Mouse (Mus musculus) heart, postnatal 14 days (tissue): ENCODE results near the gene Gm10160. TPM values are rescaled to one million over a fixed set of nuclear protein-coding genes. Genes with fewer than 3 reads are reported as not detected.

ENCODE experiments used
- DNase-seq, 2 experiments: peaks; one replicate each; pipeline ENCODE4 v3.0.0; 2021 to 2022
- intact Hi-C: fragments of 180-260 bp; cut with DNase I; formaldehyde crosslinking; loops from one replicate; pipeline ENCODE4 v1.15.1; 2025
- long read RNA-seq, 2 experiments: library from polyadenylated mRNA; stranded (forward); transcript quantifications; one replicate each; pipeline ENCODE4 v2.0.0; 2021
- total RNA-seq, 2 experiments: library from RNA; stranded (reverse); gene quantifications; 2 replicates each; pipeline ENCODE4 v1.2.3; 2021

The Gm10160 gene
- total RNA-seq: not detected
- long read RNA-seq, experiment 1: 0 reads
- long read RNA-seq, experiment 2: 0 reads

DNA sequence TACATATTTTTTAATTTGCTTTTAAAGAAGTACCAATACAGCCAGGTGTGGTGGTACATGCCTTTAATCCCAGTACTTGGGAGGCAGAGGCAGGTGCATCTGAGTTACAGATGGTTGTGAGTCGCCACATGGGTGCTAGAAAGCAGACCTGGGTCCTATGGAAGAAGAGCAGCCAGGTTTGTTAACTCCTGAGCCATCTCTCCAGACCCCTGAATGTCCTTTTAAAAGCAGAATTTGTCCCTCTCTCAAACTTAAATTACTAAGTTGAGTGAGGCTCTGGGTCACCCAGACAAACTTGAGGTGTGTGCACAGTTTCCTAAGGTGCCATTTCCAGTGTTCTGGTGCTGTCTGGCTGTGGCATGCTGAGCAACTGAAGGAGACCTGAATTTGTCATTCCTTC, at the start of gene Gm10160:
Gene Gm10160, minus strand, starts transcription at position 101 of the 400 bp plus-strand sequence.
- no peak for DNase-seq
- intact Hi-C loops: no loop called here

DNA sequence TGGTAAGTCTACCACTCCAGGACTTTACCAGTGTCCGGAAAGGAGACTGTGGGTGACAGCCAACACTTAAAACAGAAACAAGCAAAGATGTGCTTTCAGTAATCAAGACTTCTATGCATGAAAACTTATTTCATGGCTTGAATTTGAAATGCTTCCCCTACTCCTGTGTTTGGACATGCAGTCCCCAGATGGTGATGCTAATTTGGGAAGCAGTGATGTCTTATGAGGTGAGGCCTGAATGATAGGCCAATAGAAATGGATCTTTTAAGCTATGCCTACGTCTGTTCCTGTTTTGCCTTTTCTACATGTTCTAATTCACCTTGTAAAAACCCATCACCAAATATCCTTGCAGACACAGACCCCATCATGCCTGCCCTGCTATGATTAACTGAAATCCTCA, 49.3 kb upstream of the Gm10160 start:
- intact Hi-C loops: no loop called here
- DNase-seq: no peak

DNA sequence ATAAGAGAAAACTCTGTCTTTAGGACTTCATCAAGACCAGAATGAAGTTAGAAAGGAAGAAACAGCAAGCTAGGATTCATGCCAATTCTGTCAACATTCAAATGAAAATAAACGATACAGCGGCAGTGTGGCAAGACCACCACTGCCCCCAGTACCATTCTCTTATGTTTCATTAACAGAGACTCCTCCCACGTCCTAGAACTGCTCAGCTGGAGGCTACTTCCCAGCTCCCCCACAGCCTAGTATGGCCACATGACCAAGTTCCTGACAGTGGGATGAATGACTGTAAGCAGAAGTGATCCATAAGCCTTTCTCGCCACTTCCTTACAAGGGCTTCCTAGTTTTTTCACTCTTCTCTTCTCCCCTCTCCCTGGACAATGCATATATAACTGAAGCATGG, 48.5 kb upstream of the Gm10160 start:
- DNase-seq: no peak
- intact Hi-C loops: no loop called here

DNA sequence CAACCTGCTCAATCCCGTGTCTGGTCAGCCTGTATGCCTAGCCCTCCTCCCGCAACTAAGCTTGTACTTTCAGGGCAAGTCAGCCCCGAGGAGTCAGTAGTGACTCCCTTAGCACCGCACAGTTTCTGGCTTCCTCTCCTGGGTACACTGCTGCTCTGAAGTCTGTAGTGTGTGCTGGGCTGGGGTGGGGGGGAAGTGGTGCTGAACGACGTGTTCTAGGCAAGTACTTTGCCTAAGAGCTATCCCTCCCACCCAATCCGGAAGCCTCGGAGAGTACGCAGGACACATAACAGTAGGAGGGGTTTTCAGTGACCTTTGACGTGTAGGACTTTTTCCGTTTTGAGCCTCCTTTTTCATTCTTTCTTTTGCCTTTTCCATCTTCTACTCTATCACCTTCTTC, 43.8 kb upstream of the Gm10160 start:
- no peak for DNase-seq
- intact Hi-C loops: no loop called here

DNA sequence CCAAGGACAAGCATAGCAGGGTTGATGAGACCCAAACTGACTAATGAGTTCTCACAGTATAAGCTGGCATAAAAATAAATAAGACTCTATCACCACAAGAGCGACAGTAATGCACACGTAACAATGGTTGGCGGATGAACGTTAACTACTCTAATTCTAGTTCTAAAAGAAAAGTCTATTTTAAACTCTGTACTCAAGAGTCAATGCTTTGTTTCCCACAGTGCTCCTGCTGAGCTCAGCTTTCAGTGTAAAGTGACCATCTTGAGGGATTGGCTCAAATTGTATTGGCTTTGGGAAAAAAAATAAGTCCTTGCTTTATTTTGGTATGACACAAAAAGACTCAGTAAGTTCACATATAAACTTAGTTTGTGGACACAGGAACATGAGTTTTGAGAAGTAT, 29.5 kb upstream of the Gm10160 start:
- no peak for DNase-seq
- intact Hi-C loops: no loop called here

DNA sequence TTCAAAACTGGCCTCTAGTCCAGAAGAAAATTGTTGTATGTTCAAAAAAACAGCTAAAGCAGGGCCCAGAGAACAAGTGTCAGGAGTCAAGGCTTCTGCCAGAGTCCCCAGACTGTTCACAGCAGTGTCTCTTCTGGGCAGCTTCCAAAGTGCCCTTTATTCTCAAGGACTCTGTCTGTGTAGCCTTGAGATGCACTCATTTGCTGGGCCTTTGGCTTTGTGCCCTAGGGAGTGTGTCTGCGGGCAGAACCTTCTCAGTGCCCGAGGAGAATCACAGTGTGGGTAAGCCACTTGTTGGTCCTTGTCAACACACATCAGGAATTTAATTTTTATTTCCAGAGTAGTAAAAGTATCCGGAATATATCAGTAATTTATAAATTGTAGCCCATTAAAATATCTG, 26.0 kb upstream of the Gm10160 start:
- no peak for DNase-seq
- intact Hi-C loops: no loop called here

DNA sequence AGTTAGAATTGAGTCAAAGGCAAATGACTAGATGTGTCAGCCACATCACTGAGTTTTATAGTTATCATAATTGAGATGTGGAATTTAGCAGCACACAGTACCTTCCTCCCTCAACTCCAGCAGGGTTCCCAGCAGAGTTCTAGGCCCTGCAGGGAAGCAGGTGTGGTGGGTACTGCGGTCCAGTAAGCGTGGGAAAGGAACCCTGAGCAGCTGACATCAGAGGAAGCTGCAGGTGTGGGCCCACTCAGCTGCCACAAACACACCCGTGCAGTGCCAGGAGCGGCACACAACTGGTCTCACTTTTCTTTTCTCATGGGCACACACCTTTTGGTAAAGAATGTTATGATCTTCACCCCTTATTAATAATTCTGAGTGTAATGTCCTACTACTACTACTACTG, 25.2 kb upstream of the Gm10160 start:
- intact Hi-C loops: no loop called here
- DNase-seq: no peak

DNA sequence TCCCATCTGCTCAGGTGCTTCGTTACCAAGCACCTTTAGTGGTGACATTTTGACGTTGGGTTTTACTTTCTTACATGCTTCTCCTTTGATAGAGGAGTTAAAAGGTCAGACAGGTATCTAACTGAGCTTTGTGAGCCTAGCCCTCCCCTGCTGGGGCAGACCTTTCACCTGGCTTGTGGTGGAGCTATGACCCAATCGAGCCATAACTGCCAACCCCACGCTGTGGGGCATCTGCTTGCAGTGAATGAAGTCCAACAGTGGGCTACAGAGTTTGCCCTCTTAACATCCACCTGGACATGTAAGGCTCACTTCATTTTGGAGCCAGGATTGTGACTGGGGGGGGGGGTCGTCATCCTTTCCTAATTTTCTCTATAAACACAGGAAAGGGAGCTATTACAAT, 24.7 kb upstream of the Gm10160 start:
- intact Hi-C loops: no loop called here
- DNase-seq: no peak

DNA sequence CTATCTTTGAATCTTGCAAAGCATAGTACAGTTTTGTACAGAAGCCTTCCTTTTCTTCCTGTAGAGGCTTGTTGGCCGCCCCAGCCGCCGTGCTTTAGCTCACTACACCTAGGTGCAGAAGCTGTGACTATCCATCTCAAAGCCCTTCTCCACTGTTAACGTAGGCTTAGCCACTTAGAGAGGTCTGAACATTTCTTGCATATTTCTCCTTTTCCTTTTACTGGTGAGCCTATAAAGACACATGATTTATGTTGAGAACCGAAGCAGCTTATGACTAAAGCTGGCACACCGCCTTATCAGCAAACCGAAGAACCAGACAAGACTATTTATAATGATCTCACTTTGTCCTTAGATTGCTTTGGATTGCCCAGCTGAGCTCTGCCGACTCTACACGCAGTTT, 19.8 kb upstream of the Gm10160 start:
- intact Hi-C loops: no loop called here
- no peak for DNase-seq

DNA sequence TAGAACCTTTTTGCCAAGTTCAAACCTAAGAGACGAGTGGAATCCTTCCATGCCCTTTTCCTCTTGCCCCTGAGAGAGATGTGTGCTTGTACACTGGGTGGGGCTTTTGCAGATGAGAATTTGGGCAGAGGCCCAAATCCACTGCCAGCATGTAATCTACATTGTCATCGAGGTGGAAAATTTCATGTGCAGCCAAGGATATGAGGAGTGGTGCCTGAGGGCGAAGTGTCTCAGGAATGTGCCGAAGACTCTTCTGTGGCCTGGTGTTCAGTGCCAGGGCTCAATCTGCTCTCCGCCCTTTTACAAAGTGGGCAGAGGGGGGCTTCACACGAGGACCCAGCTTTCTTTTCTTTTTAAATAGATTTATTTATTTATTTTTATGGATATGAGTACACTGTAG, 19.0 kb upstream of the Gm10160 start:
- intact Hi-C loops: no loop called here
- DNase-seq: no peak

DNA sequence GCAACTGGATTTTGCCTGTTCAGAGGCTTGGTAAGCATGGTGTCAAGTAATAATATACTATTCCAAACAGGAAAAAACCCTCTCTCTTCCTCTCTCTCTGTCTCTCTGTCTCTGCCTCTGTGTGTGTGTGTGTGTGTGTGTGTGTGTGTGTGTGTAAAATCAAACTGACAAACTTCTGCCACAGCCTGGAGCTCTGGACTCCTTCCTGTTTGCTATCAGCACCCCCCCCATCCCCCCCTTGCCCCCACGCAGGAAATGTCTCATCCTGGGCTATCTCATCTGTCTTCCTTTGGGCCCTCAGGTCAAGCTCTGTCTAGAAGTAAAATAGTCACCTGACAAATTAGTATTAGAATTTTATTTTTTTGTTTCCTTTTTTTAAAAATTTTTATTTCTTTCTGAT, 18.2 kb upstream of the Gm10160 start:
- intact Hi-C loops: no loop called here
- no peak for DNase-seq

DNA sequence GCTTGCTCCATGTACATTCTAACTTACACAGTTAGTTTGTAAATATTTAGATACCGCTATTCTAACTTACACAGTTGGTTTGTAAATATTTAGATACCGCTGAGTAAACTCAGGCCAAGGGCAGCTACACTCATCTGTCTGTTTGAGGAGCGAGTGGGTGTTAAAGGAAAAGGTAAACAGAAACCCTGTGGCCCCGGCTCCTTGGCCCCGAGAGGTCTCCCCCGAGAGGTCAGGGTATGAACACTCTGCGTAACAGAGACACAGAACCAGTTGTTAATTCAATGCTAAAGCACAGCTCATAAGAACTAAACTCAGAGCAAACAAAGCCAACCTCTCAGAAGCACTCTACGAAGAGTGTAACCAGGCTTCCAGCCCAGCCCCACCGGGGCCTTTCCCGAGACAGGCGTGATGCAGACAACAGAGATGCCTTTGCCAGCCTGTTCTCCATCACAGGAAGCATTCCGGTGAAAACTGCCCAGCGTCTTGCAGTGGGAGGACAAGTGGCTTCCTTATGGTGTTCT, 17.0 kb upstream of the Gm10160 start:
- intact Hi-C loops: no loop called here

DNA sequence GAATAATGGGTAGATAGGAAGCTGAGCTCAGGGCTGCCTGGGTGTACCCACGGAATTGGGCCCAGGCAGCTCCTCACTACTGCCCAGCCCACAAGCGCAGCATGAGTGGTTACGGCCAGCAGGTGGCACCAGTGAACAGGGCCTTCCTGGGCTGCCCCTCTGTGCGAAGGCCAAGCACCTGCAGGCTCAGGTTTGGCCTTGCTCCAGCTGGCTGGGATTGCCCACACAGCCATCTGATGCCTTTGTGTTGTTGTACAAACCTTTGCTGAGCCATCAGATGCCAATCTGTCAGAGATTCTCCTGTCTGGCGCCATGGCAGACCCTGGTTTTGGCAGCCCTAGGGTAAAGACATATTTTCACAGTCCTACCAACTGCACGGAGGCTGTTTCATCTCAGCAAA, 12.6 kb upstream of the Gm10160 start:
- peak; percentile 73 to 82 for DNase-seq
- intact Hi-C loops: loop anchor here (5.0 kb wide), 4 partner anchors 64 to 249 kb away; partner anchors contain the start of genes 3110040N11Rik and Hdgfl3

More for the DNA sequence above, 17.0 kb upstream of the Gm10160 start:
- no peak for DNase-seq

DNA sequence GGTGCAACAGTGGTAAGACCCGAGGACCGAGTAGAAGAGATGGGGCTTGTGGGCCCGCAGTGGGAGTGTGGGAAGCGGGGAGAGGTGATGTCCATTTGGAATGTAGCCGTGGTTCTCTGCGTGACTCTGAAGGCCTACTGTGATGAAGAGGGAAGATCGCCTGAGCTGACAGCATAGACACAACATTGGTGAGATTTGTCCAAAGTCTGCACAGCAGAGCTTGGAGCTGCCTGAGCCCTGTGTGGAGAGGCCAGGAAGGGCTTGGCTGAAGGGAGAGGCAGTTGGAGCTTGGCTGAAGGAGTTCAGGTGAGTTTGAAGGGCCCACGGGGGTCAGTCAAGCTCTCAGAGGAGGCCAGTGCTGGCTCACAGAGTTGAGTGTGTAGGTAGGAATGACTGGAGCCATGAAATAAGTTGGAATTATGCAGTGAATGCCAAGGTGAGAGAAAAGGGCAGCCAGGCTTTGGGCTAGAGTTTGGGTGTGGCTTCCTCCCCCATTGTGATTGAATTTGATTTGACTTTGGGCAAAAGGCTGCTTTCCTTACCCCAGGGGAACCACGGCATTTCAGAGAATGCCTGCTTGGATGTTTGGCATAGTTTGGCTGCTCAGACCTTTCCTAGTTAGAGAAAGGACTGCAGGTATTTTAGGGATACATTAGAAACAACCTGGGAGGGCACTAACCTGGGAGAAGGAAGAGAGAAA, 11.8 kb upstream of the Gm10160 start:
- DNase-seq: no peak
- intact Hi-C loops: loop anchor here (5.0 kb wide), 4 partner anchors 65 to 250 kb away; partner anchors contain the start of genes 3110040N11Rik and Hdgfl3

DNA sequence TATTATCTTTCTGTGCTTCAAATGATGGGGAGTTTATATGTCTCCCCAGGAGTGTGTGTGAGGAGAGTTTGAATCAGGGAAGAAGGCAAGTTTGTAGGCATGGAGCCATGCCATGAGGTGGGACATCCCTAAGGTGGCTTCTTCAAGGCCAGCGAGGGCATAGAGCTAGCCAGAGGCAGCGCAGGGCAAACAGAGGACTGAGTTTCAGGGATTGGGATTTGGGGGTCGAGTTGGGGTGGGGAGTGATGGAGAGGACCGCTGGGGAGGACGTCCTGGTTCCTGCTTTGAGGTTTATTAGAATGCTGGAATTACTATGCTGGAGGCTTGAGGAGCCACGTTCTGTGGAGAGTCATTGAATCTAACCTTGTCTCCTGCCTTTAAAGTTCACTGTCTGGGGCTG, 10.3 kb upstream of the Gm10160 start:
- intact Hi-C loops: loop anchor here (5.0 kb wide), 4 partner anchors 66 to 251 kb away; partner anchors contain the start of genes 3110040N11Rik and Hdgfl3
- DNase-seq: no peak

DNA sequence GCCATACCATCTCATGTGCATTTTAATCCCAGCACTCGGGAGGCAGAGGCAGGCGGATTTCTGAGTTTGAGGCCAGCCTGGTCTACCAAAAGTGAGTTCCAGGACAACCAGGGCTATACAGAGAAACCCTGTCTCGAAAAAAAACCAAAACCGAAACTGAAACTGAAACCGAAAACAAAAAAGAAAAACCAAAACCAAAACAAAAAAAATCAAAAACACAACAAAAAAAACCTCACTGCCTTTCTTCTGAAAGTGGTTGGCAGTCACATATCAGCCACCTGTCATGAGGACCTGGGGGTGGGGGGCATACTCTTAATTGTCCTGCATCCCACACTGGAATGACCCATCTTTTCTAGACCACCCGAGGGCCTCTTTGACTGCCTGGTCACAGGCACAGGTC, 9.0 kb upstream of the Gm10160 start:
- intact Hi-C loops: no loop called here

DNA sequence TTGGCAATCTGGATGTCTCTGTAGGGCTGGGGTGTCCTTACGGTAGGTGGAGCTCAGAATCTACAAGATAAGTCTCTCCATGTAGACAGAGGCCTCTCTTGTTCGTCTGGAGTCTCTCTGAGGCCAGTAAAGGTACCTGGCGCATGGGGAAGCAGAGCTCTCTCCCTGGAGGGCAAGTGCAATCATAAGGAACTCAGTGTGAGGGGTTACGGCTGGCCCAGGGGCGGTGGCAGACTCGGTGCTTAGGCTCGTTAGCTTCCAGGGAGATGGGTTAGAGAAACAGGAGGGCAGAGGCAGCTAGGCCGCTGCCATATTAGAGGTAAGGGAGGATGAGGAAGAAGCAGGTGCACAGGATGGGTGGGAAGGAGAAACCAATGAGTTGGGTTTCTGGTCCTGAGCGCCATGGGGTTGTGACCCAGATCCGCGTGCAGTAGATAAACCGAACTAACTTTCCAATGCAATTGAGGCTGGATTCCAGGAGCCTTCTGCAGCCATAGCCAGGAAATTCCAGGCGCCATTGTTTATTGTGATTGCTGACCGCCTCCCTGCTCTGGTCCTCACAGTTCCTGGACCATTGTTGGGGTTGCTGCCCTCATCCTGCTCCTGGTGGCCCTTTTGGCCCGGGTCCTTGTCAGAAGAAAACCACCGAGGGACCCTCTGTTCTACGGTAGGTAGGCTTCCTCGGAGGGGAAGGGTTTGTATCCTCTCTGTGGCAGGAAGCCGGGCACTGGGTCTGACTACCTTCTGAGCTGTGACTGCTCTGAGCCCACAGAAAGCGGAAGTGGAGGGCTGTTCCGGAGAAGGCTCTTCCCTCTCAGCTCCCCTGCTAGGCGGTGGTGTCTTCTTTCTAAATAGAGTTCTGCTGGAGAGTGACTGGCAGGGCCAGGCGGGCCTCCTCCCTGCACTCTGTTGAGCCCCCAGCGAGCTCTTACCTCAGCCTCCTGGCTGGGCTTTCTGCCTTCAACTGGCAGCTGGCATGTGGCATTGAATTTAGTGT, 7.3 kb upstream of the Gm10160 start:
- intact Hi-C loops: no loop called here
- peak; percentile 35 for DNase-seq

More for the DNA sequence above, 9.0 kb upstream of the Gm10160 start:
- no peak for DNase-seq

DNA sequence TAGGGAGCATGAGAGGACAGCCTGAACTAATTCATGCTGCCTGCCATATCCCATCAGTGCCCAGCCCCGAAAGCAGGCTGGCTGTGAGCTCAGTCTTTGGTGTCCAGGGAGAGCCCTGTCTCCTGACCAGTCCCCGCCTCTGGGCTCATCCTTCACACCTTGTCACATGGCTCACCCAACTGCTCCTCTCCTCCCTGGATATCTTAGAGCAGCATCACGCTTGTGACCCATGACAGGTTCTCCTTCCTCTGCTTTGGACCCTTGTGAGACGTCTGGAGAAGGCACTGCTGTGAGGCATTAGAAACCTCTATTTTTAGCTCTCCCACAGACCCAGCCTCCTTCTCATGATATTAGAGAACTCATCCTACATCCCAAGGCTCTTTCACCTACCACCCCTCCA, 6.3 kb upstream of the Gm10160 start:
- no peak for DNase-seq
- intact Hi-C loops: no loop called here

DNA sequence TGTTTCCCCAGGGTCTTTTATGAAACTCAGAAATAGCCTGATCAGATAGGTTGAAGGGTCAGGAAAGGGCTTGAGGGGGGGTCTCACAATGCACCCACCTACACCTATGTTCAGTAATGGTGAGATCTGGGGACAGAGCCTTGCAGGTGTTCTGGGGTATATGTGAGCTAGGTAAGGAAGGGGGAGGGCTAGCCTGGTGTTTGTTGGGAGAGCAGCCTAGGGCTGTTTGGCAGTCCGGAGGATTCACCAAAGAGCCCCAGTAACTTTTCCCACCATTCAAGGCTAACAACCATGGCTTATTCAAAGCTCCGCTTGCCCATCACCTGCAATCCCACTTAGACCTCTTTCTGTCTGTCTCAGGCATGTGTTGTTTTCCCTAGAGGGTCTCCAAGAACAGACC, 5.9 kb upstream of the Gm10160 start:
- DNase-seq: no peak
- intact Hi-C loops: no loop called here

DNA sequence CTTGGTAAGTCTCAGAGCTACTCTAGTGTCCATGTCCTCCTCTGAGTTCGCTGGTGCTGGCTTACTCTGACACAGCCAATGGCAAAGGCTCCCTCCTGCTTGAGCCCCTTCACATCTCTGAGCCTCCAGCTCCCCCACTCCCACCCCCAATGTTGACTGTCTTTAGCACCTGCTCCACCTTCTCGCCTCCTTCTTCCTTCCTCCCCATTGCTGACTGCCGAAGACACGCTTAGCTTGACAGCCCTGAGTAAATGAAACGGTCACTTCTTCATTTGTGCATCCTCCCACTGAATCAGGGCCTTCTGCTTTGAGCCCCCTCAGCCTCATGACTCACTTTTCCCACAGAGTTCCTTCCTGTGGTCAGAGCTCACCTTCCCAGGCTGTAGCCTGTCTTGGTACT, 5.4 kb upstream of the Gm10160 start:
- intact Hi-C loops: no loop called here
- no peak for DNase-seq

DNA sequence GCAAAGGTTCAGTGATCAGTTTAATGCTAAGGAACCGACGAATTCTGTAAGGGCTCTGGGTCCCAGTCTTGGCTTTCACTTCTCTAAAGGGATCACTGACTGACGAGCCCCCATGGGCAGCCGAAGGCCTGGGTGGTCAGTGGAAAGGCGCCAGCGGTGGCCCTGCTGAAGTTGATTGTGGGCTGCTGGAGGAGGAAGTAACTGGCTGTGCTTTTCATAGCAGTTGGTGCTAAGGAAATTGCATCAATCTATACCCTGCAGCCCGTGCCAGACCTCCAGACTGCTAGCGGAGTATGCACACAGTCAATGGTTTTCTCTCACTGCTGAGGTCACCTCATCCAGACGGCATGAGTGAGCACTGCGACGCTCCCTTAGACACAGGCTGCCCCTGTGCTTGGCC, 4.5 kb upstream of the Gm10160 start:
- DNase-seq: peak; percentile 29 to 47
- intact Hi-C loops: no loop called here
